Mouse (Mus musculus) hindbrain, embryonic 13.5 days (tissue): ENCODE results near the gene Cobll1. TPM values are rescaled to one million over a fixed set of nuclear protein-coding genes. Genes with fewer than 3 reads are reported as not detected.

Experiments used
- ATAC-seq: fragments of 200-750 bp; cut with Nextera tagmentation; 2 replicates; pipeline ENCODE4 v1.8.0; 2017; ENCODE audit warnings: moderate TSS enrichment; ENCODE audit not compliant: low FRiP score
- H3K27ac ChIP-seq: fragments of 300-500 bp; sonication (generic); 2 replicates; pipeline ENCODE4 v1.5.1; 2015; ENCODE audit warnings: inconsistent platforms, mild to moderate bottlenecking, moderate library complexity
- H3K27me3 ChIP-seq: fragments of 300-500 bp; sonication (generic); 2 replicates; pipeline ENCODE4 v1.6.1; 2015; ENCODE audit warnings: mild to moderate bottlenecking, inconsistent platforms
- H3K36me3 ChIP-seq: fragments of 300-500 bp; sonication (generic); 2 replicates; pipeline ENCODE4 v1.6.1; 2015; ENCODE audit warnings: mild to moderate bottlenecking, inconsistent platforms
- H3K4me1 ChIP-seq: fragments of 300-500 bp; sonication (generic); replicated peaks from 2 replicates; pipeline ENCODE4 v1.6.1; 2015; ENCODE audit warnings: inconsistent platforms
- H3K4me2 ChIP-seq: fragments of 300-500 bp; sonication (generic); 2 replicates; pipeline ENCODE4 v1.6.1; 2015; ENCODE audit warnings: inconsistent platforms, mild to moderate bottlenecking, moderate library complexity
- H3K4me3 ChIP-seq: fragments of 300-500 bp; sonication (generic); 2 replicates; pipeline ENCODE4 v1.5.1; 2015; ENCODE audit warnings: mild to moderate bottlenecking, inconsistent platforms
- H3K9ac ChIP-seq: fragments of 300-500 bp; sonication (generic); 2 replicates; pipeline ENCODE4 v1.6.1; 2015; ENCODE audit warnings: mild to moderate bottlenecking, inconsistent platforms
- H3K9me3 ChIP-seq: fragments of 300-500 bp; sonication (generic); 2 replicates; pipeline ENCODE4 v1.6.1; 2016; ENCODE audit warnings: inconsistent platforms
- WGBS: fragments of 180-500 bp; shearing (Covaris S2); methylation state at CpG from one replicate; pipeline ENCODE4 v1.1.7; 2015; 5-methylcytosine and 5-hydroxymethylcytosine counted together
- polyA plus RNA-seq: library from polyadenylated mRNA; unstranded; fragments of >200 nt; fragmentation: Nextera tagmentation; extraction: Ambion mirVana; gene quantifications from 2 replicates; pipeline ENCODE4 v1.2.1, GENCODE M21; 2015

Gene Cobll1
- polyA plus RNA-seq, 1 experiment from 2014 or later: 3.0 TPM

DNA sequence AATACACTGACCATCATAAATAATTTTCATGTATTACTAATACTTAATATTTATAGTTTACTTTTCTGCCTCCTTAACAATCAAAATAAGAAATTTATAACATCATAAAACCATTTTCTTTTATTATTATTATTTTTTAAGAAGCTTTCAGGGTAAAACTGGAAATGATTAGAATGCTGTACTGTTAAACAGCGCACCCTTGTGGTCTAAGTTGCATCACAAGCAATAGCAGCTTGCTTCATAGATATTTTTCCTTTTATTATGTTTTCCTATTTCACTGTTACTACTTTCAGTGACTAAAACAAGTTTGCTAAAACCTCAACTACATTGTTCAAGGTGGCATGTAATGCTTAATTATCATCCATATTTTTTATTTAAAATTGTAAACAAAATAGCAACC is 117.8 kb downstream of the Cobll1 start:
- ATAC-seq: no peak
- Histone ChIP-seq H3K27me3 (no peaks in the 10 kb centered on the region), H3K4me2 (no peak overlapping the region), H3K9me3 (no peaks in the 10 kb centered on the region), H3K9ac (no peak overlapping the region), H3K4me1 (0 out of 2 replicates have a peak, but pooled peaks cover 3% of the 10 kb centered on the region), H3K4me3 (no peak overlapping the region), H3K36me3 (no peaks in the 10 kb centered on the region), H3K27ac (no peak overlapping the region)
- 3% methylated on average over 1 of the region's 1 CpGs for WGBS

- no peaks in the 10 kb centered on the region for H3K36me3 ChIP-seq
- H3K4me1 ChIP-seq: no peaks in the 10 kb centered on the region
- no peak overlapping the region for H3K4me3 ChIP-seq
- H3K27ac ChIP-seq: no peak overlapping the region
- no peaks in the 10 kb centered on the region for H3K9me3 ChIP-seq
- H3K9ac ChIP-seq: no peak overlapping the region
- H3K4me2 ChIP-seq: no peak overlapping the region
- no peak for ATAC-seq
- 79% methylated on average over 3 of the region's 3 CpGs for WGBS
- H3K27me3 ChIP-seq: no peaks in the 10 kb centered on the region
Measured at GRCm38 (mm10) chr2:65121012-65121411, 118.2 kb downstream of the Cobll1 start.

DNA sequence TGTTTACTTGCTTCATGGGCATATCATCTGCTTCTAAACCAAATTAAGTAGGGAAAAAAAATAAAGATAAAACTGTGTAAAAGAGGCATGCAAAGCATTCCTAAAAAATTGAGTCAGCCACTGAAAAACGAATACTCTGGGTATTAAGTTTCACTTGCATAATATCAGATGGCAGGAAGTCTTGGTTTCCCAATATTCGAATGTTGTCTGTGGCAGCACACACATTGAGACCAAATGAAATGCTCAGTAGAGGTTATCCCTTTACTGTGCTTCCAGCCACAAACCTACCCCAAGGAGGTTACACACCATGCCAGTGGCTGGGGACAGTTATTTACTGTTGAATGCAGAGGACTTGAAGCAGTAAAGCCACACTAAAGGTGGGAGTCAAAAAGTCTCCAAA is 119.1 kb downstream of the Cobll1 start:
- no peak overlapping the region for H3K9ac ChIP-seq
- H3K36me3 ChIP-seq: no peaks in the 10 kb centered on the region
- no peak overlapping the region for H3K4me3 ChIP-seq
- H3K27me3 ChIP-seq: no peaks in the 10 kb centered on the region
- ATAC-seq: no peak
- H3K9me3 ChIP-seq: no peaks in the 10 kb centered on the region
- H3K4me2 ChIP-seq: no peak overlapping the region
- no peak overlapping the region for H3K27ac ChIP-seq
- H3K4me1 ChIP-seq: no peaks in the 10 kb centered on the region
- 79% methylated on average over 2 of the region's 2 CpGs for WGBS

DNA sequence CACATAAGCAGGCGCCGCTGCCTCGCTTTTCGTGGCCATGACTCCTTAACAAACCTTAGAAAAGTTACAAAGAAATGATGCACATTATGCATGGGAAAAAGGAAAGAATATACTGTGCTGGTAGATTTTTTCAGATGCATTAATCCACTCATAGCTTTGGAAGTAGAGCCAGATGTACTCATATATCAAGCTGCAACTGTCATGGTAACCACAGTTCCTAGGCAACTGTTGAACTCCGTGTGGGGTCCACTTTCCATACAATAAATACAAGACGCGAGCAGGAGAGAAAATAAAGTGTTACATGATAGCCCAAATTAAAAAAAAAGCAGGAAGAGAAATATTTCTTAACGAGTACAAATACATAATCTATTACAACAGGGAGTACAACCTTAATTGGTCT is 119.5 kb downstream of the Cobll1 start:
- H3K27ac ChIP-seq: no peak overlapping the region
- no peaks in the 10 kb centered on the region for H3K9me3 ChIP-seq
- no peak for ATAC-seq
- H3K9ac ChIP-seq: no peak overlapping the region
- no peaks in the 10 kb centered on the region for H3K27me3 ChIP-seq
- no peaks in the 10 kb centered on the region for H3K36me3 ChIP-seq
- no peaks in the 10 kb centered on the region for H3K4me1 ChIP-seq
- H3K4me2 ChIP-seq: no peak overlapping the region
- H3K4me3 ChIP-seq: no peak overlapping the region
- 74% methylated on average over 8 of the region's 8 CpGs for WGBS

DNA sequence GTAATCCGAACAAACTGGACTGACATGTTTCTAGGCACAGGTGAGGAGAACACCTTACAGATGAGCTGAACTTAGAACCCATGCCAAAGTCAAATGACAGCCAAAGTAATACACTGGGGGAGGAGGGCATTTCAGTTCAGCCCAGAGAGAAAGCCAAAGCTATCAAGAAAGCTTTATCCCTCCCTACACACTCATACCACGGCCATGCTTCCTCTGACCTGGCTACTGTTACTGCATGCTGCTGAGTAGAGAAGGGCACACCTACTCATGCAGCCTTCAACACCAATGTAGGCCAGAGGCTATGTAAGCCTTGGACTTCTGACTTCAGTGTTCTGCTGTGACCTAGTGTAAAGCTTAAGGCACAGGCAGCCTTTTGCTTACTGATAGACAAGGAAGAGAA is 120.1 kb downstream of the Cobll1 start:
- Histone ChIP-seq H3K36me3 (no peaks in the 10 kb centered on the region), H3K4me1 (no peaks in the 10 kb centered on the region), H3K9me3 (no peaks in the 10 kb centered on the region), H3K4me3 (no peak overlapping the region), H3K4me2 (no peak overlapping the region), H3K9ac (no peak overlapping the region), H3K27me3 (no peaks in the 10 kb centered on the region), H3K27ac (no peak overlapping the region)
- ATAC-seq: no peak
- WGBS: 92% methylated on average over 2 of the region's 2 CpGs

DNA sequence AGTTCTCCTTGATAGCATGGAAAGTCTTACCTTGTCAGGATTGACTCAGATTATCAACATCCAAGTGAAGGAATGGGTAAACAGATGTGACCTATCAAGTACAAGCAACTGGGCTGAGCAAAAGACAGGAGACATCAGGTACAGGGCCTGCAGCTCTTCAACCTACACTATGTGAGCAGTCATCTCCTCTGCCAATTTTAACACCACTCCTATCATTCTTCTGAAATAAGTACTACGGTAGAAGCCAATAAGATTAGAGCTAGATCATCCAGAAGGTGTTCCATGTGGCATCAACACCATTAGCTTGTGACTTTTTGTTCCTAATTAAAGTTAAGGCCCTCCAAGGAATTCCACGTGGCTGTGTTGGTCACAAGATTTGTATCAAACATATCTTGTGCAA is 121.3 kb downstream of the Cobll1 start:
- Histone ChIP-seq H3K4me2 (no peak overlapping the region), H3K9ac (no peak overlapping the region), H3K27ac (no peak overlapping the region), H3K27me3 (no peaks in the 10 kb centered on the region), H3K9me3 (no peaks in the 10 kb centered on the region), H3K4me1 (no peaks in the 10 kb centered on the region), H3K4me3 (no peak overlapping the region), H3K36me3 (no peaks in the 10 kb centered on the region)
- ATAC-seq: no peak
- WGBS: 87% methylated on average over 2 of the region's 2 CpGs

DNA sequence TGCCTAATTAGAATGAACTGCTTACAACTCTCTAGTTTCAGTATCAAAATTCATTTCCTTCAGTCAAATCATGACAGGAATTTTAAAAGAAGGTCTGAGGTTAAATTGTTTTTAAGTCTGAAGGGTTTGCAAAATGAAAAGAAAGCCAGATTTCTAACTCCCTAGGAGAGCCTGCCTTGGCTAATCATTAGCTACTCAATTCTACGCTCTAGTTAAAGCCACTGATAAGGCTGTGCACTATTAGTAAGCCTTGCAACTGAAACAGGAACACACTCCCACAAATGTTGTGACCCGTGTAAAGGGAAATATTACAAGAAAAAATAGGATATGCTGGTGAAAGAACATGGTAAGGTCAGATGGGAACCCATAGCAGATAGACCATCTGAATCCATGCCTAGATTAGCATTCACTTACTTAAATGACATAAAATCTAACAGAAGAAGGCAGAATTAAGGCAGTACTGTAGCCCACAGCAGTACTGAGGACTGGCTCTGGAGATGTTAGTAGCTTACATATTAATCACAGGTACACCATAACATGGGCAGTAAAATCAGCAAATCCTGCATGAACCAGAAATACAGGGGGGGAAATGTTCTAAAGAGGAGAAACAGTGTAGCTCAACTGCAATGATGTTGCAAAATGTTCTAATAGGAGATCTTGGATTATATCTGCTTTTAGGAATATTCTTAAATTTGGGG is 122.6 kb downstream of the Cobll1 start:
- Histone ChIP-seq H3K36me3 (no peaks in the 10 kb centered on the region), H3K4me2 (no peak overlapping the region), H3K4me1 (no peaks in the 10 kb centered on the region), H3K4me3 (no peak overlapping the region), H3K27me3 (no peaks in the 10 kb centered on the region), H3K9me3 (no peaks in the 10 kb centered on the region), H3K27ac (no peak overlapping the region), H3K9ac (no peak overlapping the region)
- 58% methylated on average over 2 of the region's 2 CpGs for WGBS
- ATAC-seq: no peak

GRCm38 (mm10) chr2:65113191-65113590 is 126.0 kb downstream of the Cobll1 start:
- Histone ChIP-seq H3K4me3 (no peak overlapping the region), H3K36me3 (no peaks in the 10 kb centered on the region), H3K4me2 (no peak overlapping the region), H3K9ac (no peak overlapping the region), H3K27ac (no peak overlapping the region), H3K4me1 (no peaks in the 10 kb centered on the region), H3K9me3 (no peaks in the 10 kb centered on the region), H3K27me3 (no peaks in the 10 kb centered on the region)
- no peak for ATAC-seq
- WGBS: 86% methylated on average over 4 of the region's 4 CpGs

DNA sequence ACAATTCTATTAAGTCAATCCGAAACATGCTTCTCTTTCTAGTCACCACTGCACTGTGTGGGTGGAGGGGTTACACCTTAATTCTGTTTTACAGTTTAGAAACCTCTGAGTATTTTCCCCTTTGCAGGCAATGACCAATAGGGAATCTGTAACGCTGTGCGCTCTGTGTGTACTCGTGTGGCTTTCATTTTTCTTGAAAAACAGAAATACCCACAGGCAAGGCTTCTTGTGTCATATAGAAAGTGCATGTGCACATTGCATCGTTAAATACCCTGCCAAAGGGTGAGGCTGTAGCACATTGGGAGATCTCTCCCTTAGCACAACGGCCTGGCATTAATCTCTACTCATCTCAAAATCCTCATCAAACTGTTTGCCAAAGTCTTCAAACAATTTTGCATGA is 134.6 kb downstream of the Cobll1 start:
- H3K27me3 ChIP-seq: no peaks in the 10 kb centered on the region
- H3K4me3 ChIP-seq: no peak overlapping the region
- H3K4me1 ChIP-seq: no peaks in the 10 kb centered on the region
- no peak overlapping the region for H3K27ac ChIP-seq
- H3K36me3 ChIP-seq: no peaks in the 10 kb centered on the region
- no peaks in the 10 kb centered on the region for H3K9me3 ChIP-seq
- WGBS: 91% methylated on average over 6 of the region's 6 CpGs
- H3K4me2 ChIP-seq: no peak overlapping the region
- ATAC-seq: no peak
- H3K9ac ChIP-seq: no peak overlapping the region

DNA sequence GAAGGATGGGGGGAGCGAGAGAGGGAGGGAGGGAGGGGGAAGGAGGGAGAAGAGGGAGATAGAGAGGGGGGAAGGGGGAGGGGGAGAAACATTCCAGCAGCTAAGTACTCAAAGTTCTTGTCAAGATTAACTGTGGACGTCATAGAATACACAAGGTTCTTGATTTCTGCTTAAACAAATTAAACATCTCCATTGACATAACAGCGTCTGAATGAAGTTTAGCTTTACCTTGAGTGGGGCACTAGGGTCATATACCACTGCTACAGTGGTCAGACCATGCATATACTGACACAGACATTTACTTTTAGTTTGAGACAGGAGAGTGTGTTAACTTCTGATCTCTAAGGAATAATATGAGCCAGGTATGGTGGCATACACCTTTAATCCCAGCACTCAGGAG is 135.4 kb downstream of the Cobll1 start:
- Histone ChIP-seq H3K9me3 (no peaks in the 10 kb centered on the region), H3K4me3 (no peak overlapping the region), H3K9ac (no peak overlapping the region), H3K4me2 (no peak overlapping the region), H3K36me3 (no peaks in the 10 kb centered on the region), H3K4me1 (no peaks in the 10 kb centered on the region), H3K27me3 (no peaks in the 10 kb centered on the region), H3K27ac (no peak overlapping the region)
- ATAC-seq: no peak
- 66% methylated on average over 3 of the region's 3 CpGs for WGBS

- ATAC-seq: no peak
- H3K4me1 ChIP-seq: no peaks in the 10 kb centered on the region
- H3K27me3 ChIP-seq: no peaks in the 10 kb centered on the region
- no peak overlapping the region for H3K27ac ChIP-seq
- H3K4me2 ChIP-seq: no peak overlapping the region
- no peak overlapping the region for H3K4me3 ChIP-seq
- no peak overlapping the region for H3K9ac ChIP-seq
- no peaks in the 10 kb centered on the region for H3K9me3 ChIP-seq
- WGBS: 89% methylated on average over 2 of the region's 2 CpGs
- H3K36me3 ChIP-seq: no peaks in the 10 kb centered on the region
Measured at GRCm38 (mm10) chr2:65101388-65101787, 137.8 kb downstream of the Cobll1 start.

- Histone ChIP-seq H3K9me3 (no peaks in the 10 kb centered on the region), H3K4me2 (no peak overlapping the region), H3K4me1 (no peaks in the 10 kb centered on the region), H3K4me3 (no peak overlapping the region), H3K36me3 (no peaks in the 10 kb centered on the region), H3K9ac (no peak overlapping the region), H3K27me3 (no peaks in the 10 kb centered on the region), H3K27ac (no peak overlapping the region)
- no peak for ATAC-seq
- WGBS: 93% methylated on average over 1 of the region's 1 CpGs
Measured at GRCm38 (mm10) chr2:65100001-65100400, 139.2 kb downstream of the Cobll1 start.

DNA sequence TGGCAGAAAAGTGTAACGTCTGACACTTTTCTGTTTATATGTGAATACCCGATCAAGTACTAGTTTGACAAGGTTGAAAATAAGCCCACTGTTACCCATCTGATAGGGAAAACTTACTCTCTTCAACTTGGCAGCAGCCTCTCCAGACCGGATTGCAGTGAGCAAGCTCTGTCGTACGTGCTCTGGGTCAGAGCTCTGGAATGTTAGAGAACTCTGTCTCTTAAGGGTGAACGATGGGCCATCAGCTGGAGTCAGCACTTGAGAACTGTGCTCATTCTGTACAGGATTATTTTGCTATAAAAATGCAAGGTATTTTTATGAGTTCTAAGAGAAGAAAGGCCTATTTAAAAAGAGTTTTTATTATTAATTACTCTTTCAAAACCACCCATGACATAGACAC is 143.6 kb downstream of the Cobll1 start:
- H3K27ac ChIP-seq: no peak overlapping the region
- H3K9me3 ChIP-seq: no peaks in the 10 kb centered on the region
- H3K36me3 ChIP-seq: no peaks in the 10 kb centered on the region
- H3K9ac ChIP-seq: no peak overlapping the region
- ATAC-seq: no peak
- no peaks in the 10 kb centered on the region for H3K27me3 ChIP-seq
- H3K4me2 ChIP-seq: no peak overlapping the region
- H3K4me1 ChIP-seq: no peaks in the 10 kb centered on the region
- 89% methylated on average over 6 of the region's 6 CpGs for WGBS
- no peak overlapping the region for H3K4me3 ChIP-seq
